Mouse (Mus musculus): ENCODE results near the gene Nat8.
A peak's percentile ranks its signal among the peaks of the same experiment; 100 is the strongest.
"Not testable (repeated sequence)": the region's sequence is repeated elsewhere in the genome, so short reads cannot be mapped to it uniquely, and the experiment has no call there.

The Nat8 gene

DNA sequence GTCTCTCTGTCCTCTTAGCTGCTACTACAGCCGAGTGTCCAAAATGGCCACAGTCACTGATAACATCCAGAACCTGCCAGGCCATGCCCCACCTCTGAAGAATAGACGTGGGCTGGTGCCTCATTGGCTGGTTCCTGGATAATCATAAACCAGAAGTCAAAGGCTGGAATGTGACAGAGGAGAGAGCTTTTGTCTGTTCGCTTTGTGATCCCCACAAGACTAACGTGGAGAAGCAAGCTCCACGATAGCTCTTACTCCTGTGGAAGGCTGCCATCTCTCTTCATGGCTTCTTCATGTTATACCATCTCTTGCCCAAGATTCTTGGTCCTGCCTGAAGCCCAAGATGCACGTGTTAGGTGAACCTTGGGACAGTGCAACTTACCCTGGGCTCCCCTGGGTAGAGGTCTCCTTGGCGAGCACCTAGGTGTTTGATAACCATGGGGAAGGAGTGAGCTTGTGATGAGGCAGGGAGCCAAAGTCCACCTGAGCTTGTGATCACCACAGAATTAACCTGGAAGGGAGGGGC is at the start of gene Nat8:
Gene Nat8 (minus strand): TSS at position 287 of the 526 bp plus-strand sequence.
- DNase-seq = no peak

DNA sequence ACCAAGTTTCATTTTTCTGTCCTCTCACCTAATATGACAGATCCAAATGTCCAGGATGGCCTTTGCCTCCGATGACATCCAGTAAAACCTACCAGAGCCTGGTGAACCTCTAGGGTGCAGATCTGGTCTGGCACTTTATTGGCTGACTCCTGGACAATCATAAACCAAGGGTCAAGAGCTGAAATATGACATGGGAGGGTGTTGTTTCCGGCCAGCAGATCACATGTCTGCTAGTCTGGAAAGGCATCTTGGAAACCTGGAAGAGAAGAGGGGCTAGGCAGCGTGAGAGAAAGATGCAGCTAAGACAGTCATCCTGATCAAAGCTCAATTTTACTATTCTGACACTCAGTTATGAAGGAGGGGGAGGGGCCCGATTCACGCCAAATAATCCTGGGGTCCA is 37.1 kb upstream of the Nat8 start, which contains the start of gene Nat8f2:
Gene Nat8f2 (minus strand): TSS at position 153 of the 400 bp plus-strand sequence.
- DNase-seq = not testable (repeated sequence)

DNA sequence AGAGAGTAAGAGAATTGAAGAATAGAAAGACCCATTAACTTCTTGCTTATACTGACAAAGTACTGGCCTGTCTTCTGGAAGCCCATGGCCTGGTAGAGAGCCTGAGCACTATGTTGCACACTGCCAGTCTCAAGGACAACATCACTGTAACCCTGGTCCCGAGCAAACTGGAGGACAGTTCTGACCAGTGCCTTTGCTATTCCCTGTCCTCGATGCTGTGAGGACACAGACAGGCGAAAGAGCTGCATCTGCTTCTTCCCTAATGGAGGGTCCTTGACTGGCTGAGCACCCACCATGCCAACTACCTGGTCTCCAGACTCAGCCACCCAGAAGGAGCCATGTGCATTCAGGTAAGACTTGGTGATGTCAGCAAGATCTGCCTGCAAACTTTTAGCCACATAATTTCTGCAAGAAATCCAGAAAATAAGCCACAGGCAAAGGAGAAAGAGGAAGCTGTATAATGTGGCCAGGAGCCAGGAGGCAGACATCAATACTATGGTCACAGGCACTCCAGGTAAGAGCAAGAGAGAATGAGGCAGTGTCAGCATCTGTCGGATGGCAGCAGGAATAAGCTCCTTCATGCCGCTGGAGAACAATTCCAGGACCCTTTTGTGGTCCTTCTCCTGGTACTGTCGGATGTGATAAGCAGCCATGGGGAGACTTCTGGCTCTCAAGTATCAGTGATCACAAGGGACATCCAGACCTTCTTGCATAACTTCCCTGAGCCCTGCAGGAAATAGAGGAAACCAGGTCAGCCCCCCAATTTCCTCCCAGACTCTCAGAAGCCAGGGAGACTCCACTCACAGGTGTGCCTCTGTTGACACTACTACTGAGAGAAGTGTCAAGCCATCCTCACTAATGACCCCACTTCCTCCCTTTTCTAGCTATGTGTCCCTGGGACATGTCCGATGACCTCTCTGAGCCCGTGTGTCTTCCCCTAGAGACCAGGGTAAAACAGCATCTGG is 36.1 kb upstream of the Nat8 start:
- DNase-seq = no peak

DNA sequence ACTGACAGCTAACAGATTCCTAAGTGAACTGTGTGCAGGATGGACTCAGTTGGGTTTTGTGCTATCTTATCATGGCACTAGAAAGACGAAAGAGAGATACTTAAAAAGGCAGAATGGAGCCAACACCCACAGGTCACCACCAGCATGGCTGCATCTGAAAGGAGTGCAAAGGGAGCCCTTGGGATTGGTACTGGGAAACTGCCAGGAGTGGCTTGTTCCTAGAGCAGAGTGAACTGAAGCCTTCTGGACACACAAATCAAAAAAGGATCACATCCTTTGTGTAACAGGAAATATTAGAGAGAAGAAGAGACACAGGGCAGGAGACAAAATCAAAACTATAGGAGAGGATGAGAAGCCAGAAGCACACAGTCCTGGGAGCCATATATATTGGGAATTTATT is 35.1 kb upstream of the Nat8 start:
- not testable (repeated sequence) for DNase-seq

DNA sequence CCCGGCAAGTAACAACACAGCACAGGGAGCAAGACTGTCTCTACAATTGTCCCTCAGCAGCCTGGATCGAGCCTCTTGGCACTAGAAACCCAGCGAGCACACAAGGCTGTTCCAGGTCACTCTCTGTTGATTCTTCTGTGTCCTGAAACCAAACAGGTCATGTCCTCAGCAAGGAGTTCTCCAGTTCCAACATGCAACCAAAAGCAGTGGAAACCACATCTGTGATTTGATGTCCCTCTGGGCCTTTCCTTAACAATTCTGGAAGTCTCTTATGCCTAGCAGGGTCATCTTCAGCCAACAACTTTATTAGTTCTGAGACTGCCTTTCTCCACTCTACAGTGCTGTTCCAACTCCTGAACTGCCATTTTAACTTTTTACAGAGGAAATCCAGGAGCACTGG is 34.3 kb upstream of the Nat8 start:
- DNase-seq = not testable (repeated sequence)

DNA sequence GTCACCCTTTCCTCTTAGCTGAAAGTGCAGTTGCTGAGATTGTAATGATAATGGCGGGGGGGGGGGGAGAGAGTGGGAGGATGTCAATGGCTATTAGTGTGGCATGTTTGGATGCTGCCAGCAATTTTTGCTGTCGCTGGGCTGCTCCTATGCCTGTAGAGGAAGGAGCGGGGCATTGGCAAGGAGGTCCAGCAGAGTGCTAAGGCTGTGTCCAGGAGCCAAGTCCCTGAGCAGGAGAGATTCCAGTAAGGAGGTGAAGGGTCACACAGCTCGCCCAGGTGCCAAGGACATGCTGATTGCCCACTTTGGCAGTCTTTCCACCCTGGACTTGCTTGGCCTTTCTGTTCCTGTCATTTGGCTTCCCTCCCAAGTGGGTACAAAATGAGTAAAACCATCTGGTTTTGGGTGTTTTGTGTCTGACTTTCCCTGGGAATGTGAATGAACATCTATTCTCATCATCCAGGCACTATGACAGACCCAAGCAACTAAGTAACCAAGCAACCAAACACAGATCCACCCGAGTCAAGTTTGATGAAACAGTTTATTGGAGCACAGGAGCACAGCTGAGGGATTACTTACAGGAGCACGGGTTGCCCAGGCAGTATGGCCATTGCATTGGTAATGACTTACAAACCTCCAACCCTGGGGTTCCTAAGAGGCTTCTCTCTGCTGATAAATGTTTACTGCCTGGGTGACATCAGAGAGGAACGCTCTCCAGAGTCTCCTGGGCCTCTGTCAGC is 33.2 kb upstream of the Nat8 start:
- DNase-seq = peak; percentile 44 to 70

DNA sequence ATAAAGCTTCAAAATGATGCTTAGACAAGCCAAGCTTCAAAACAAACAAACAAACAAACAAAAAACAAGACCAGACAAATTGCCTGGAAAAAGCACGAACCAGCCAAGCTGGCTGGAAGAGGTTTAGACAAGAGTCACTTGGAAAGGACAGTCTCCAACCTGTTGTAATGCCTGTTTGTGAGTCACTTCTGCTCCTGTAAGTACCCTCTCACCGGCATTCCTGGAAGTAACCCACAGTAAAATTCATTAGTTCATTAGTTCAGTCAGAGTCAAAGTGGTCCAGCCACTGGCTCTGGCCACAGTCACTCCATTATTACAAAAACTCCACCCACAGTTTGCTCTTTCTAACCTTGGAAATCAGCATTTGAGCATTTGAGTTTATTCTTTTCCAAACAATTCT is 32.0 kb upstream of the Nat8 start:
- DNase-seq = no peak

DNA sequence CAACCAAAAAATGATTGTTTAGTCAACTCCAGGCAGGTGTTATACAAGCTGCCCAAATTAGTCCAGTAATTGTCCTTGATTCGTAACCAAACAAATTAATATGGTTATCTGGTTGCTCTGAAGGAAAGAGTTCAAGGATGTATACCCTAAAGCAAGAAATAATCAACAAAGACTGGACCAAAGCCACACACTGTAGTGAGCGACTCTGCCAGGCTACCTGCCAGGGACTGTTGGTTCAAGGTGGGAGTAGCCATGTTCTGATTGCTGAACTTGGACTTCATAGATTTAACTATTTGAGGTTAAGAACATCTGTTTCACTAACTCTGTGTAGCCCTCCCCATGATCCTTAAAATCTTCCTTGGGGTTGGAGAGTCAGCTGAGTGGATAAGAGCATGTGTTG is 31.3 kb upstream of the Nat8 start:
- no peak for DNase-seq

DNA sequence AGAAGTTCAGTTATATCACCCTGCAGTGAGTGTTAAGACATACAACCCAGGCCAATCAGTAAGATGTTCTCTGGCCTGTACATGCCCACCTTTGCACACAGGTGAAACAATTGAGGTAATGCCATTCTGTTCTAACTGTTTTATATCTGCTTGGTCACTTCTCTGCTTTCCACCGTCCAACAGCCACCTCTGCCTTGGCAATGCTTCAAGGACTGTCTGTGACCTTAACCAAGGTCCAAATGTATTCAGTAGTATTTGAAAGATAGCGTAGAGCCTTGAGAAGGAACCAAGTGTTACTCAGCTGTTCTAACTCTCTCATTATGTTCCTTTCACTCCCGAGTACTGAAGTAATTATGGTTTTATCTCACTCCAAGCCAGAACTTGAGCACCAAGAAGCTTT is 30.7 kb upstream of the Nat8 start:
- no peak for DNase-seq

DNA sequence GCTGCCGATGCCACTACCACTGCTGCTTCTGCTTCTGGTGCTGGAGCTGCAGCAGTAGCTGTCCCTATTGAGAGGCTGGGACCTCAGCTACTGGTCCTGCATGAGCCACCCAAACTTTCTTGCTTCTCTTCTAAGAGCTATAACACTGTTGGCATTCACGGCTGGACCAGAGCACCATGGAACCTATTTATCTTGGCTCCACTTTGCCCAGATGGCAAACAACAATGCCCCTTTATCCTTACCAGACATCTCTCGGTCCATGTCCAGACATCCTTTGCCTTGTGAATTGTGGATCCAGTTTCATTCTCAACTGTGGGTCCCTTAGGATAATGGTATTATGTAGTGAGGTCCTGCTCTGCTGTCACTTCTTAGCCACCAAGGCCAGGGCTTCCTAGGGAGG is 29.4 kb upstream of the Nat8 start:
- no peak for DNase-seq

DNA sequence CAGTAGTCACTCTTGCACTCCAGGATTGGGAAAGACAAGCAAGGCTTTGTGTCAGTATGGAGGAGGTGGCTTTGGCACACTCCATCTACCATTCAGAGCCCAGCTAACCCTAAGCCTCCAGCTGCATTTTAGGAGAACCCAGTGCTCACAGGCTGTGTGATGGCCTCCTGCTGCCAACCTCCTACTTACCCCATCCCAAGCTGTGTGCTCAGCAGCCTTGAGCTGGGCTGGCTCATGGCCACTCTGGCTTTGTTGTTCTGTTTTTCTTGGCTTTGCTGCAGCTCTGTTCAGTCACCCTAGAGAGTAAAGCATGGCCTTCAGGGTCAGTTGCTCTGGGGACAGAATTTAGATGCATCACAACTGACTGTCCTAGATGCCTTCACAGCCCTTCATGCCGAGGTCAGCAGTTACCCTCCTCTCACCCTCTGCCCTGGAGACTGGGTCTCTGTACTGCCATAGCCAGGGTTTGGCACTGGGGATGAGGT is 24.4 kb upstream of the Nat8 start:
- DNase-seq = peak; percentile 46 to 62

DNA sequence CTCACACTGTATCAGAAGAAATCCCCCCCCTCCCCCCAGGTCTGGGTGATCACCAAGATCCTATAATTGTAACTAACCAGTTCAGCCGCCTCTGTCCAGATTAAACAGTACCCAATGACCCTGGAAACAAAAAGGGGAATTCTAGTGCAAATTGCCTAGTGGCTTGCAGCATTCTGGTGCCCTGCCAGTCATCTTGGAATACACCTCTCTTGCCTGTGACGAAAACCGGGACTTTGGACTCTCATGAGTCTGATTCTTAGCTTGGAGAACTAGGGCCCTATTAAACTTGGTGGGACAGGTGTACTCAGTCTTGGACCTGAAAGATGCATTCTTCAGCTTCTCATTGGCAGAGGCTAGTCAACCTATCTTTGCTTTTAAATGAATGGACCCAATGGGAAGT is 21.6 kb upstream of the Nat8 start:
- no peak for DNase-seq

DNA sequence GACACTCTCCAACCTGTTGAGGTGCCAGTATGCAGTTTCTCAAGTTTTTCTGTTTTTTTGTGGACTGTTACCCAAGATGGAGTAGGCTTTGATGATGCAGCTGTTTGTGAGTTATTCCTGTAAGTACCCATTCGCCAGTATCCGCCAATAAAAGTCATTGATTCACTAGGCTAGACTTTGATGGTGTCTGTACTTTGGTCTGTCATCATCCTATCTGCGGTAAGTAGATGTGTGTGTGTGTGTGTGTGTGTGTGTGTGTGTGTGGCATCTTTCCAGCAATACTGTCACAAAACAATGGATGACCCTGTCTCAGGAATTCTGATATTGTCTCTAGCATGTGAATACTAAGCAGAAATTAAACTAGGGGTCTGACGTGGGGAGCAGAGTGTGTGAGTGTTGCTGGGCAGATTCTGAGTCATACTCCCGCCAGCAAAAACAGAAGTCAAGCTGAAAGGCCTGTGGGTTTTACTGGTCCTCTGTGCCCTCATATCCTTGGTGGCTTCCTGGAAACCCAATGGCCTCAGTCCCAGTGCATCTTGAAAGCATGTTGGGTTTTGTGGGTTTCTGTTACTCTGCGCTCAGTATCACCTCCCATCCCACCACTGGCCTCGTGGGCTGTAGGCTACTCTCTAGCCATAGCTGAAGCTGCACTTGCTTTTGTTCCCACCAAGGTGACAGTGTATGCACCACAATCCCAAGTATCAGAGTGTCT is 19.3 kb upstream of the Nat8 start:
- DNase-seq = no peak

DNA sequence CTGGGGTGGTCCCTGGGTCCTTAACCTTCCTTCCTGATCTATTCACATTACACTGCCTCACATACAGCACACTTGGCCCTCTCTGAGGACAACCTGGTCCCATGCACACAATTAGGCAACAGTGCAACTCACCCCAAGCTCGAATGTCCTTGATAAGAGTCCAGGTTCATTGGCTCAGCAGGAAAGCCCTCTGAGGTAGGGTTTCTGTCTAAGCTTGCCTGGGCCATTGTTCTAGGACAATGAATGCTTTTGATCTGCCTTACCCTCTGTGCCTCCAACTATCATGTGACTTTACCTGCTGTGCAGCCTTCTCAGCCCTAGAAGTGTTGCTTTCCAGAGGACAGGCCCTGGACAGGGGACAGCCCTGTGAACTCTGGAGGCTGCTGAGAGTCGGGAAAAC is 17.4 kb upstream of the Nat8 start:
- no peak for DNase-seq

DNA sequence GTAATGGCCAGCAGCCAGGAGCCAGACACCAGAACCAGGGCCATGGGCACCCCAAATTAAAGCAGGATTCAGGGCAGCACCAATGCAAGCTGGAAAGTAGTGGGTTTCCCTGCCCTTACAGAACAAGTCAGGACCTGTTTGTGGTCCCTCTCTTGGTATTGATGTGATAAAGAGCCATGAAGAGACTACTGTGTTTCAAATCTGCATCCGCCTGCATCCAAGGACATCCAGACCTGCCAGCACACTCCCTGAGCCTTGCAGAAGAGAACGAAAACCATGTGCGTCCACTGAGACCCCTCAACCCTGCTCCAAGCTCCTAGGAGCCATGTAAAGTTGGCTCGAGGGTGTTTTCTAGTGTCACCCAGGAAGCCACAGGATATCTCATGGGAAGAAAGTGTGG is 16.3 kb upstream of the Nat8 start:
- no peak for DNase-seq

DNA sequence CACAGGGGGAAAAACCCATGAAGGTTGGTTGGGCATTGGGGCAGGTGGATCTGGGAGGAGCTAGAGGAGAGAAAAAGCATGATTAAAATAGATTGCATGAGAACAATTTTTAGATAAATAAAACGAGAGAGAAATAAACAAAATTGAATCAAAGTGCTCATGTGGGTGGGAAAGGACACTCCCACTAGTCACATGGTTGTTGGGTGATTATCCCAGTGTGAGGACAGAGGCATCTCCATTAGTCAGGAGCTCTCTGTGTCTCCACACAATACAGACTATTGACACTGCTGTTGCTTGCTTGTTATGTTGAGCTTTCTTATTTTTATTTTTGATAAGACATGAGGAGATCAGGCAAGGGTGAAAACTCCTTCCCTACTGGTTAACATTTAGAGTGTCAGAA is 15.0 kb upstream of the Nat8 start:
- DNase-seq = no peak

DNA sequence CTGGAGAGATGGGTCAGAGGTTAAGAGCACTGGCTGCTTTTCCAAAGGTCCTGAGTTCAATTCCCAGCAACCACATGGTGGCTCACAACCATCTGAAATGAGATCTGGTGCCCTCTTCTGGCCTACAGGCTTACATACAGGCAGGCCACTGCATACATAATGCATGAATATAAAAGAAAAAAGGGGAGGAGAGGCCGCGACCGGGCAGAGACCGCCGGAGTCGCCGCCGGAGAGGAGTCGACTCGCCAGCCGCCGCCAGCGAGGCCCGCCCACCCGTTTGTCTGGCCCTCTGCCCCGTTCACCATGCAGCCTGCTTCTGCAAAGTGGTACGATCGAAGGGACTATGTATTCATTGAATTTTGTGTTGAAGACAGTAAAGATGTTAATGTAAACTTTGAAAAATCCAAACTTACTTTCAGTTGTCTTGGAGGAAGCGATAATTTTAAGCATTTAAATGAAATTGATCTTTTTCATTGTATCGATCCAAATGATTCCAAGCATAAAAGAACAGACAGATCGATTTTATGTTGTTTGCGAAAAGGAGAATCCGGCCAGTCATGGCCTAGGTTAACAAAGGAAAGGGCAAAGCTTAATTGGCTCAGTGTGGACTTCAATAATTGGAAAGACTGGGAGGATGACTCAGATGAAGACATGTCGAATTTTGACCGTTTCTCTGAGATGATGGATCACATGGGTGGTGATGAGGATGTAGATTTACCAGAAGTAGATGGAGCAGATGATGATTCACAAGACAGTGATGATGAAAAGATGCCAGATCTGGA is 12.0 kb upstream of the Nat8 start:
- DNase-seq = not testable (repeated sequence)

DNA sequence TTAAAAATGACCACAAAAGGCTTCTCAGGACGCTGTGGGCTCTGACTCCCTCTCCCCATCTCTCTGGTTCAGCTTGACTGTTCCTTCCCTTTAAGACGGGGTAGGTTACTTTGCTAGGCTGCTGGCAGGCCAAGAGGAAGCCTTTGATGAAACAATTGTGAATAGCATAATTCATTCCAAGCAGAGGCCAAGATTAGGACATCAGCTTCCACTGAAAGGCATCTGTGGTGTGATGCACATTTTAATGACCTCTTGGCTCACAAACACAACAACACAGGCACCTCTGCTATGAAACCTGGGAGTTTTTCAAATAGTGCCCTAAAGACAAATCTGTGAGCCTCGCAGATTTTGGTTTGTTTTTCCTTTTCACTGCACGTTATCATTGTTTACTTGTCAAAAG is 8.1 kb upstream of the Nat8 start:
- DNase-seq = peak in 1 of 2 experiments; percentile 13

DNA sequence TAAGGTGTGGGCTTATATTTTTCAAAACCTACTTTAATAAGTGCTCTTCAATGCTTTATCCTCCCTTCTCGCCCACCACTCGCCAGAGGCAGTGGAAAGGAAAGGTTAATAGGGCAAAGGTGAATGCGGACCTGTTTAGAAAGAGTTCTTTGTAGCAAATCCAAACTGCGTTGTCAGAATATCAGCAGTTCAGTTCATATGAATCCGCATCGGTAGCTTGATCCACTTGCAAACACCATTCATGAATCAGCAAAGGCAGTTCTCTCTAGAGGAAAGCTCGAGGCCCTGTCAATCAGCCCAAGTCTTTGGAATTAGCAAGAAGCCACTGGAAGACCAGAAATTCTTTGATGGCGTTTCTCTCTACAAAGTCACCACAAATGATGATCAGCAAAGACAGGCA is 6.8 kb upstream of the Nat8 start:
- no peak for DNase-seq

DNA sequence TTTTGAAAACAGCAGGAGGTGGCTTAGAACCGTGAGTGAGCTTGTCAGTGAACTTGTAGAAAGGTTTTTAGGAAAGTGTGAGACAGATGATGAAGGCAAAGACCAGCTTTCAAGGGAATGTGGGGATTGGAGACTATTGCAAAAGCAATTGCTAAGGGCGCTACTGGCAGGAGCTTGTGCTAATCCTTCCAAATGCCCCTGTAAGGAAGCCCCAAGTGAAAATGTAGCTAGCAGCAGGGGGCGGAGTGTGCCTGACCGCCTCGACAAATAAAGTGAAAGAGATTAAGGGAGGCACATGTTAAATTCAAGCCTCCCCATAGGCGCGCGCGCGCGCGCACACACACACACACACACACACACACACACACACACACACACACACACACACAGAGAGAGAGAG is 5.4 kb upstream of the Nat8 start:
- peak; percentile 43 to 55 for DNase-seq

DNA sequence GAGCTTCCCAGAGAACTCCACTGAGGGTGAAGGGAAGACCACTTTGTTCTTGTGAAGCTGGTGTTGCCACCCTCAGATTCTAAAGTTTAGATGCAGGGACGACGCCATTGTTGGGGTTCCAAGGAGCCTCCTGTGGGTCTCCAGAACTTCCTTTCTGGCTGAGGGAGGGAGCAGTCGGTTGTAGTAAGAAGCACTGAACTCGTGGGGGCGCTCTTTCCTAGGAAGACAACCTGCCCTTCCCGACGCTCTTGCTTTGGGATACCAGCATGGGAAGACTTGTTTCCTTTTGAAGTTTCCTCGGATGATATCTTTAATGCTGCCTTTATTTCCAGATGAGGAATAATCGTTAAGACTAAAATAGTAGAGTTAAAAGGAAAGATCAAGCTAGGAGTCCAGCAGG is 4.9 kb upstream of the Nat8 start:
- peak; percentile 70 to 71 for DNase-seq

DNA sequence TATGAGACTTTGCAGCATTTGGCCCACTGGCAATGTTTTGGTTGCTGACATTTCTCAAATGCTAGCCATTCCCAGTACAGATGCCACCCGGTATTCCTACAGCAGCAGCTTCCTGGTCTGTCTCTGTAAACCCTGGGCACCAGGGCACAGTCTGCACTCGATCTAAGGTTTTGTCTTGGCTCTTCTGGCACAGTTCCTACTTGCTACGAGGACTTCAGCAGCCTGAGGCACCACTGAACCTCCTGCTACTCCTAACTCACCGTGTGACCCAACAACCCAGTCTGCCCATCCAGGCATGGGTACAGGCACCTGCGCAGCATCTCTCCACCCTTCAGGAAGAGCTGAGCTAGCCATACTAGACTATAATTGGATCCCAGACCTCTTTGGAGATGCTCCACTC is 4.2 kb upstream of the Nat8 start:
- DNase-seq = not testable (repeated sequence)

Data from cerebellum, postnatal 10 days (tissue).